Mouse (Mus musculus) kidney, adult 18-20 months (tissue): ENCODE measurements around the gene Vav3.

Experiments
- DNase-seq: peaks from one replicate; pipeline ENCODE4 v3.0.0; 2021

The Vav3 gene

DNA sequence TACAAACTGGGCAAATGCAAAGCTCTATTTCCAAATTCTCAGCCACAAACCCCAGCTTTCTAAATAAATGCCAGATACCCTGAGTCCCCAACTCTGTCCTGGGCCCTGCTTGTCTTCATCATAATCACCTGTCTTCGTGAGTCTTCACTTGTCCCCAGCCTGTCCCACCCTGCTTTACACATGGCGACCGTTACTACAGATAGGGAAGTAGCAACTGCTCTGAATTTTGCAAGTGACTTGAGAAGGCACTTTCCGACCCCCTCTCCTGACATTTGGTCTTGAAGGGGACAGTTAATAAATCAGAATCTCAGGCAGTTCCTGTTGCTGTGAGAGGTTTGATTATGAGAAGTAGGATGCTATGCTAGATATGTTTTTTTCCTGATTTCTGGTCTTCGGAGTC is 13.4 kb downstream of the Vav3 start:
- no peak for DNase-seq

DNA sequence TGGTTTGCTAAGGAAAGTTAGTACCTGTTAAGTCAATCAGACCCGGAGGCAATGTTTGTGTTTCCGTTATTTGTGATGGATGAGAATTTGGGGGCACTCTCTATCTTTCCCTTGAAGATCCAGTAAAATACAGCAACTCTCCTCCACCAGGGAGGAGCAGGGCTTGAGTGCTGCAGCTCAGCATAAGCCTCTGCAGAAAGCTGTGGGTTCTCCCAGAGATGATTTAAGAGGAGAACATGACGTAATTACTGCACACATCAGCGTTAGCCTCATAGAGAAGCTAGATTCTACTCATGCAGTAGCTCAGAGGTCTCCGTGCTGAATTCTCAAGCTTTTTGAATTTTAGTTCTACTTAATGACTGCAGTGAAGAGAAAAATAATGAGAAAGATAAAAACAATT is 14.7 kb downstream of the Vav3 start:
- DNase-seq, result no peak

DNA sequence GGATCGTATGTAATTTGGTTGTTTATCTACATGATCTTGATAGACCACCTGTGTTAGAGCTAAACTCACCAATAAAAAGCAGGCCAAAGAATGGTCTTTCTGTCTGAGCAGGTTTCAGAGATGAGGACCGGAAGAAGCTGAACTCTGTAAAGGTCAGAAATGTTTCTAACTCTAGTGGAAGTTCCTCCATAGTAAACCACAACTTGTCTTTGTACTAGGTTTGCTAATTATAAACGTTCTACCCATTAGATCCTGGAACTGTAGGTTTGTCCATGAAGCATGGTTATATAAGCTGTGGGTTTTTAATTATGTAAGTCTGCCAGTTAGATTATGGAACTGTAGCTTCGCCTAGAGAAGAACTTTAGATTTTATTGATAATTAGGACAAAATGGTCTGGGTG is 20.3 kb downstream of the Vav3 start:
- DNase-seq, result no peak

DNA sequence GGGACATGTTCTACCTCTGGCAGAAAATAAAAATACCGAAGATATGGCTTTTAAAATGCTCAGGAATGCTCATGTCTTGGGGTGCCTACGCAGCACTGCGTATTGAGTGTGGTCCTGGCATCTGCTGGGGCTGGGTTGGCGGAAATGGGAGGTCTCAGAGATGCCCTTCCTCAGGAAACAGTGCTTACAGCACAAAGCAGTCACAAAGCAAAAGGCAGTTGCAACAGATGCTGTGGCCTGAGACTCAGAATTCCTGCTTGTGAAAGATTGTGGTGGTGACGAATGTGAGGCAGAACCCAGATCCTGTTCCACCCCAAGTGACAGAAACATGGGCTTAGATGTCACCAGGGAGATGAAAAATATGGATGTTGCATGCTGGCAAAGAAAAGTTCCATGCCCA is 21.4 kb downstream of the Vav3 start:
- DNase-seq, result no peak

DNA sequence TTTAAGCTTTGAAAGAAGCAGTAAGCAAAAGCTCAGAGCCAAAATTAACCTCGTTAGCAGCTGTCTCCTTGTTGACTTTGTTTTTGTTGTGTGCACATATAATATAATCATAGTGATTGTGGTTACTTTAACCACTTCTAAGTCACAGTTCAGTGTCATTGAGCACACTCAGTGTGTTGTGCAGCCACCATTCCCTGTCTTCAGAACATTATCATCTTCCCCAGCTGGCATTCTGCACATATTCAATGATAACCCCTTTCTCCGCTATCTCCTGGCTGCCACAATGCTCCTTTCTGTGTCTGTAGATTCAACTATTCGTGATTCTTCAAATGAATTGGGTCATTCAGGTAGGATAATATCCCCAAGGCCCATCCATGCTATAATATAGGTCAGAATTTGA is 21.9 kb downstream of the Vav3 start:
- no peak for DNase-seq

DNA sequence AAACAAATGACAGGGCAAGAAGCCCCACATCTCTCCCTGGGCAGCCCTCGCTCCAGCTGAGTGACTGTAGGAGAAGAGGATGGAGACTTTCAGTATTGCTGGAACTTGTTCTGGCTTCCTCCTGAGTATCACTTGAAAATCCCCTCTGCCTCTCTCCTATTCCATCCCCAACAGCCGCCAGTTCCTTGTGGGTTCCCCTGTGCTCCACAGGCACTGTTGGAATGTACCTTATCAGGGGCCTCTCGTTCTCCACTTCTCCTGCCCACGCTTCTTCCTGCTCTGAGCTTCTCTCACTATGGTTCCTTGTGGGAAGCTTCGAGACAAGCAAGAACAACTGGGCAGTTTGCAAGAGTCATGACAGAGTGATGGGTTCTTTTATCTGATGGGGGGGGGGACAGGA is 23.1 kb downstream of the Vav3 start:
- no peak for DNase-seq

DNA sequence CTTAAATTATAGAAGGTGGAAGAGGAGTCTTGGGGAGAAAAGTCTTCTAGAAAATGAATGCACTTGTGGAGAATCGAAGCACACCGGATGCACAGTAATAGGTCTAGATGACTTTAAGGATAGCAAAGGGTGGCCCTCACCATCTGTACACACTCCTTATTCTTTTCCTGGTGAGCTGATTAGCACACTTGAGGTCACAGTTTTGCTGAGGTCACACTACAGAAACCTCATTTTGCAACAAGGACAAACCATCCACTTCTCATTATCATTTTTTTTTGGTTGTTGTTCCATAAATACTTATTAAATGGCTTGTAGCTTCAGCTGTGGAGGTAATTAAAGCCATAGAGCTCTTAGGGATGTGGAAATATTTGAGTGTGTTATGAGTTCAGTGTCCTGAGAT is 25.4 kb downstream of the Vav3 start:
- no peak for DNase-seq

DNA sequence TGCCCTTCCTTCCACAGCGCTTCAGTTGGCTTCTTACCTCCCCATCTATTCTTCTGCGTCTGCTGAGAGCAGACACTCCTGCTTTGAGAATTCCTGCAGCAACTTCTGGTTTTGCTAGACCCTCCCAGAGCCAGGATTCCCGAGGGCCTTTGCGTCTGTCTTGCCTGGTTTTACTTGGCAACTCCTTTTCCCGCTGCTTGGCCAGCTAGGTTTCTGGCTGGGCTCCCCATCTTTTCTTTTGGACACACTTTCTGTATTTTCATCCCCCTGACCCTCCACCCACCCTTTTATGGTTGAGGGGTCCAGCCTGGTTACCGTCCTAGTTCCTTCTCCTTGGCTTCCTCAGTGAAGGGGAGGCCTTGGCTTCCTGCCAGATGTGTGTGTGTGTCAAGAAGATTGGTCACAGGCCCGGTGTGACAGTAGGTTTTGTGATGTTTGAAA is 26.0 kb downstream of the Vav3 start:
- no peak for DNase-seq

DNA sequence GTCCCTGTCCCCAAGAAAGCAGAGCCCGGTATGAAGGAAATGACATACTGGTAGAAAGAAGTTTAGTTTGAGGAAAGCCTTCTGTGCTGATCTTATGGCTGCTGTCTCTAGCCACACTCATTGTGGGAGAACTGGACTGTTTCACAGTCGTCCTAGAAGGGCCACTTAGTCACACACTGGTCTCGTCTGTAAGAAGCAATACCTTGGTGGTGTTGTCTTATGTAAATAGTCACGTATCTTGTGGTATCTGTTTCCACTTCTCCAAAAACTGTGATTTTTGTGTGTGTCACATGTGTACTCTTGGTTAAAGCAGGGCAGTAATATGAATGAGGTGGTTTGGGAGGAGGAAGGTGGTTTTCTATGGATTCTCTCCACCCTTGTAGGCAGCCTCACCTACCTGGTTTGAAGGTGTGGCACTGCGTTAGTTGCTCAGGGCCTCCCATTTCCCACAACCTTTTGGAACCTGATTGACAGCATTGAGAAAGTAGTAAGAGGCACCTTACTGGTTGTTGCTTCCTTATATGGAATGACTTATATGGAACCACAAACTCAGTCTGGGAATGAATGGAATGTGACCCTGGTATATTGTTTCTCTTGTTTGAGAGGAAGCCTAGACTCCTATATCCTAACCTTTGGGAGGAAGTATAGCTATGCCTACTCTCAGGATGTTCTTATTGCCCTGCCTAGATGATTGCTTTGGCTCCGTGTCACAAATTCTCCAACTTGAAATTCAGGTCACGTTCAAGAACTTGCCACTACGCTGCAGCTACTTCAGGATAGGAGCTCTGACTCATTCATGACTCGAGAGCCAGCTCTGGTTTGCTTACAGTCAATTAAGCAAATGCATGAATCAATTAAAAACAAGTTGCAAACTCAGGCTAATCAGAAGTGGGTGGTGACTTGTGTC is 28.2 kb downstream of the Vav3 start:
- DNase-seq, result no peak

DNA sequence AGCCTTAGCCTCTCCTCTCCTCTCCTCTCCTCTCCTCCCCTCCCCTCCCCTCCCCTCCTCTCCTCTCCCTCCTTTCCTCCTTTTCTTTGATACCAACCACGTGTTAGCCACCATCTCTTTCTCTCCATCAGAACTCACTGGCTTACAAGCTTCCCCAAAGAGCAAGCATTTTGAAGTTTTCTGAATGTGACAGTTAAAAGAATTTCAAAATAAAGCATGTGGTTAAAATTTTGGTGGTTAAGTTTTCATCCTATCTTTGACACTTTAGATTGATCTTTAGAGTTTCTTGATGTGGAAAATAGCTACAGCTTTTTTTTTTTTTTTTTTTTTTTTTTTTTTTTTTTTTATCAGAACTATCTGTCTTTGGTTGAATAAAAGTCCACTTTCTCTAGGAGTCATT is 31.1 kb downstream of the Vav3 start:
- no peak for DNase-seq

DNA sequence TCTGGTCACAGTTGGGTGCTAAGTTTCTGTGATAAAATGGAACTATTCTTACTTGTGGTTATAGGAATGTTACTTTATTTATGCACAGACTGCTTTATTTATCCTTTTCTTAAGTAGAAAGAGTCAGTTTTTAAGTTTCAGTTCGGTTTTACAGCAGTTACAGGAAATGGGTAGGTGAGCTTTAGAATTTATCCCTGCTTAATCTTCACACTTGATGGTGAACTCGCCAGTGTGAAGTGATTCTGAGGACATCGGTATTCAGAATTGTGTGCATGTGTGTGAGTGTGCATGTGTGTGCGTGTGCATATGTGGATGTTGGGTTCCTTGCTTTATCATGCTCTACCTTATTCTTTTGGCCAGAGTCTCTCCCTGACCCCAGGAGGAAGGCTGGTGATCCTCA is 32.2 kb downstream of the Vav3 start:
- DNase-seq, result no peak

DNA sequence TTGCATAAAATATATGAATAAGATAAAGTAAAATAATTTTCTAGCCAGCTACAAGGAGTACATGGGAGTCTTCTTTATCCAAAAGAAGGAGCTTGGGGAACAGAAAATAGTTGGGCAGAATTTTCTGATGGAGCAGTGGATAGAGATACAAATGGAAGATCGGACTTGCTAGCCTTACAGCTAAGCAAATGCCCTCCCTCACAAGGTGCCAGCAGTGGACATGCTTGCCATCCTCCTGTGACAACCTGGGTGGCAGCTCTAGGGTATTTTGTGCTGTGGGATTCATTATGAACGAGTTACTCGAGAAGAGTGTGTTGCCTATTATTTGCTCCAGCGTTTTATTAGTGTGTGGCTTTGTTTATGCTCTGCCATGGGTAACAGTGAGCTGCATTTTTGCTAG is 37.8 kb downstream of the Vav3 start:
- no peak for DNase-seq

DNA sequence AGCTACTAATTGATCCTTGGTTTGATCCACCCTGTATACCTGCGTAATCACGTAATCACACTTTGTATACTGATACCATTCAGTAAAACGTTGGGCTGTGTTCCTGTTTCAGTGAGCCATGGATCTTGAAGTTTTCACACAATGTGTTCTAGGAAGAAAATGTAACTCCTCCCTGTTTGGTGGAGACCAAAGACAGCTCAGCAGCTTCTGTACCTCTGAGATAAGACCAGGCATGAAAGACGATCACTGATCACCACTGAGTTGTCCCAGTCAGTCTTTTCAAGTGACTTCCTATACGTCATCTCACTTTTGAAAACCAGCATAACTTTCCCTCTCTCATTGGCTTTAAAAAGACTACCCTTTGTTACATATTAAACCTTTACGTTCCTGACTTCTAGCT is 38.2 kb downstream of the Vav3 start:
- DNase-seq, result no peak

DNA sequence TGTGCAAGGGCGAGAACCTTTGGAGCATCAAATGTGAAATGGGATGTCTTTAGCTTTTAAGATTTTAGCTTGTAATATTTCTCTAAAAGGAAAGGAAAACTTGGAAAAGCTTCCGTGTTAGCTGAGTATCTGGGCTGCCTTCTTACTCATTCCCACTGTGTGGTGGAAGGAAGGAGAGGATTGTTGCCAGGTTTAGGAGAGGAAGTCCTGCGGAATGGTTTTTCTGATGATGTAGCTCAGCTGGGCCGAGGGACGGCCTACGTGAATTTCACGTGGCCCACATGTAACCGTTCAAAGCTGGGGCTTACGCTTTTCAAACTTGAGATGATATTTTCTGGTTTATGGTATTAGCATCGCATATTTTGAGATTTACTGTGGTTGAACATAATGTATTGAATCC is 48.3 kb downstream of the Vav3 start:
- no peak for DNase-seq

DNA sequence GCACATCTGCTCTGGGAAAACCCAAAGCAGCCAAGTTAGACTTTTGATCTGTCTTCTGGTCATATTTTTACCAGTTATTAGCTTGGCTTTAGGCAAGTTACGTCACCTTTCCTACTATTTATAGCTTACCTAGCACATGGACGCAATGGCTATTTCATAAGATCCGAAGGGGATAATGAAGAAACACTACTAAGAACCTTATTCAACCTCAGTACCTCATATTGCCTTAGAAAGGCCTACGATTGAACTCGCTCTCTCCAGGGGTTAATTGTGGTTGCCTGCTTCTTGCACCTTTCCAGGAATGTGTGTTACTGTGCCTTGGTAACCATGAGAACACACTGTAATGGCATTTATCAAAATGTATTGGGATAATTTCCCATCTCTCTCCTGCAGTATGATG is 61.1 kb downstream of the Vav3 start:
- no peak for DNase-seq

DNA sequence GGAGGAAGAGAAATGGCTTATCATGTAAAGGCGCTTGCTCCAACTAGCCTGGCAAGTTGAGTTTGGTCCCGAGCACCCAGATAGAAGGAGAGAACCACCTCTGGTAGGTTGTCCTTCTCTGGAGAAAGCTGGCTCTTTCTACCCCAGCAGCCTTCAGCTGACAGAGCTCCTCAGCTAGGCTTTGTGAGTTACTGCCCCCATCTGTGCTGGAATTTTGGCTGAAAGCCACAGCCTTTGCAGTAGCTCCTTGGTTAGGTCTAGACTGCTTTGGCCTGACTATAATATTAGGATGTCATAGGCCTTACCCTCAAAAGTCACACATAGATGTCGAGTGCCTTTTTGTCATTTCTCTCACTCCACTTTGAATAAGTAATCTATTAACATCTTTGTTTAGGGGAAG is 70.8 kb downstream of the Vav3 start:
- no peak for DNase-seq

DNA sequence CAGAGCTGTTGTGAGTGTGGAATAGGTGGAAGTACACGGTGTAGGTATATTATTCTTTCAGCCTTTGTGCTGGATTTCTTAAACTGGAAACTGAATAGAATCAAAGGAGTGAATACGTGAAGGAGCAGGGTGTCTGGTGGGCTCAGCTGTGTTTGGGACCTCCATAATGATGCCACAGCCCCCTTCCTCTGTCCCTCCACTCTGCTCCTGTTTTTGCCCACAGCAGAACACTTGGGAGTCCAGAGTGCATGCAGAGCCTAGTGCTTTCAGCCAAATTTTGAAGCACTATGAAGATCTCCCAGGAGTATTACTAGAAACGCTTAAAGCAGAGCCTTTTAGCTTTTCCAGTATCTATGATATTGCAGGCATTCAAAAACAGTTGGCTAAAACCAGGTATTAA is 80.0 kb downstream of the Vav3 start:
- DNase-seq, result no peak

DNA sequence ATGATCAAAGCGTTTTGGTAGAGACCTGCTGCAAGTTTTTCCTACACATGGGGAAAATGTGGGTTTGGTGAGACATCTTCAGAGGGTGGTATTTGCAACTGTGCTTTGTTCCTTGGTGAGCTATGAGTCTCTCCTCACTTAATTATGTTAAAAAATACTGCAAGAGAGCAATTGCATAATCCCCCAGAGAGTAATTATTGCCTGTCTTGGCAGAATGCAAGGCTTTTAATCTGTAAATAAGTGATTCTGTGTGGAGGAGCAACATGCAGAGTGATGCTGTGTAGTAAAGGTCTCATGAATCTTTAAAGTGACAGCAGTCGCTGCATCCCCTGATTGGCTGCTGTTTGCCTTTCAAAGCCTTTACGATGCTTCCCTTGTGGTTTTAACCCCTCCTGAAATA is 80.6 kb downstream of the Vav3 start:
- no peak for DNase-seq

DNA sequence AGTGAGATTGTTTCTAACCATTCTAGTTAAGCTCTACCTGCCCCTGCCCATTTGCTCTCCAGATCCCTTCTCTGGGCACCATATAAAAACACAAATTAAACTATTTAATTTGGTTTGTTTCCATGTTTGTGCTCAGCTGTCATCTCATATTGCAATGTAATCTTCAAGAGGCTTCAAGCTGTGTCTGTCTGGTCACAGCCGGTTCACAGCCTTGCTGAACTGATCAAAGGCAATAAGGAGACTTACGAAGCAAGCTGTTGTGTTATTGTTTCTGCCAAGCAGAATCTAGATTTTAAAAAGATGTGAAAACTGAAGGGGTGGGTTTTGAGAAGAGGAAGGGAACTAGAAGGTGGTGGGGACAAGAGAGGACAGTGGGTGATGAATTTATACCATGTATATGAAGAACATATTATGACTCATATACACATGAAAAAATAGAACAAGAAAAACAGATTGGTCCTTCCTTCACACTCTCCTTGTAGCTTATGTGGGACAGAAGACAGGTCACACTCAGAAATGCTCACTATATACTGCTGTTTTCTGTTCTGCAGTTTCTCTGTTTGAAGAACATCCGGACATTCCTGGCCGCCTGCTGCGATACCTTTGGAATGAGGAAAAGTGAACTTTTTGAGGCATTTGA is 83.1 kb downstream of the Vav3 start:
- no peak for DNase-seq

DNA sequence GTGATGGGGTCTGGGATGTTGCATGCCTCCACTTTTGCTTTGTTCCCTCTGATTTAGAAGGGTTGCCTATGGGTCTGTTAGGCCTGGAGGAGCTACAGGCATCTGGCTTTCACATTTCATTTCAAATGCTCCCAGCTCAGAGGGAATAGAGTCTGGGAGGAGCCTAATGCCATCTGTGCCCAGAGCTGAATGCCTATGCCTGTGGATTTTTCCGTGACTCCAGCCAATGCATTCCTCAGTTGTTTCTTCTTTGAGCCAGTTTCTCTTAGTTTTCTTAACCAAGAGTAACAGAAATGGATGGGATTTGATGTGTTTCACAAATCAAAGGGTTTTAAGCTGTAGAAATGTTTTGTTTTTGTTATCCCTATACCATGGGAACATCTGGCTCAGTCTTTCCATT is 90.8 kb downstream of the Vav3 start:
- DNase-seq, result no peak

DNA sequence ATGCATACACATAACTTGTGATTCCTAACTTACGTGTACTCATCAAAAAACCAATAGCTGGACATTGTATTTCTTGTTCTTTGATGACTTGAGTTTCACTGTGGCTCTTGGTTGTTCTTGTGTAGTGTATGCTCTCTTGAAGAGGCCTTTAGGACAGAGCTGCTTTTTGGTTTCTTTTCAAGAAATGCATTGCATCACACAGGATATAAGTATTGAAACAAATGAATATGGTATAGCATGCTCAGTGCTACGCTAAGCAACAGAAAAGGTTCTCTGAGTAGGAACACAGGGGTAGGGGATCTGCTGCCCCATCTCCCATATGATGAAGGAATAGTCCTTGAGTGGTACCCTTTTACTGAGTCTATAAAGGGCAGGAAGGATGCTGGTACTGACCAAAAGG is 98.1 kb downstream of the Vav3 start:
- DNase-seq, result no peak

DNA sequence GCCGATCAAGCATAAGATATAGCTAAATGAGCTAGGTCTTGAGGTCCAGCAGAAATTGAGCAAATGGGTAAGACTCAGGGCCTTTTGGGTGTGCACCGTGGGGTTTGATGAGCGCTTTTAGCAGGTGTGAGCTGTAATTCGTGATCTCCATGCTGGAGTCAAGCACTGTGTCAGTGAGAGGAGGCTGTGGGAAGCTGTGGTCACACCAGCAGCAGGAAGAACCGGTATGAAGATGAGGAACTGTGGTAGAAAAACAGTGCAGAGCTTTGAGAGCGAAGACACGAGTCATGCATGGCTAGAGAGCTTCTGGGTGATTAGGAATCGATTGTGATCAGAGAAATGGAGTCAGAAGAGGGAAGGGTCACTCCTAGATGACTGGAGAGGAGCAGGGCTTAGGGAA is 98.8 kb downstream of the Vav3 start:
- DNase-seq, result no peak

DNA sequence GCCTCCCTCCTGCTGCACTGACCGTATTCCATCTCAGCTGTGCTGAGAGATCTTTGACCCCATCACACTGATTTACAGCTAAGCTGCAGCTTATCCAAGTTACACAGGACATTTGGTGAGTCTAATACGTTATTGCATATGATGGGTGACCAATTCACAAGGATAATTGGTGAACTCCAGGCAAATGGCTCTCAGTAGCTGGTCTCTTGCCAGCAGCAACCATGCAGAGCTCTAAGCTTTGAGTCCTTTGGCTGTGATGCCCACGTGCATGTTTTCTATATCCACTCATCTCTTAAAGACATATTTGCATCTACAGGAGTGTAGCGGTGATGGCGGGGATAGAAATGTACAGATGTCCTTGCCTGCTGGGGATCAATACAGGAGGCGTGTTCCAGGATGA is 99.5 kb downstream of the Vav3 start:
- DNase-seq, result no peak

DNA sequence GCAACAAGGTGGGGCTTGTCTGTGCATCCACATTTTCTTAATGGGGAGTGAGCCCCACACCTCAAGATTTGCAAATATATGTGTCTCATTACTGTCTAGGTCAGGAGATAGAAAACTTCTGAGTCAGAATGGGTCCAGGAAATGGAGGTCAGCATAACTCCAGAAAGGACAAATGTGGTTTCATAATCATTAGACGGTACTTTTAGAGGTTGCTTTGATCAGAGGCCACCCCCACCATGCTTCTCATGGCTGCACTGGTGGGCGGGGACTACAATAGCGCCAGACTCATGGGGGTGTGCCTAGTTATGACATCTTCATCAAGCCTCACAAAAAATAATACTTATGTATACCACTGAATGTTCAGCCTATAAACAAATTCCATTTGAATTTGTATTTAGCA is 103.6 kb downstream of the Vav3 start:
- DNase-seq, result no peak

DNA sequence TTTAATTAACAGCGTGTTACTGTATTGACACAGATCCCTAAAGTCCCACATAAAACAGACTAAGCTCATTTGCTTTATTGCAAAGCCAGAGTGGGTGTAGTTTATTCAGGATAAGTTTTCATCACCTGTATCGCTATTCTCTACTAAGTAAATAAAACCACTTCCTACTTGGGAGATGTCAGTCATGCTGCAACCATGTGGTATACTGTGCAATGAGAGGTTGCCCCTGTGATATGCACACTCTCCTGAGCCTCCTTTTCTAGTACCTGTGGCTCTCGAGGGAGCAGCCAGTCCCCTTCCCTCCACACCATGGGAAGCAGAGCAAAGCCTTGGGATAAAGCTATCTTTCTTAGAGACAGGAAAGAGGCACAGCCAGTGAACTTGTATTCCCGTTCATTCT is 106.5 kb downstream of the Vav3 start:
- no peak for DNase-seq
